9 mouse cellular contexts compared by ENCODE assay signal in genomic region chr2:154586405-154586804, GRCm38 (mm10). TPM values are rescaled to one million over a fixed set of nuclear protein-coding genes. Genes with fewer than 3 reads are reported as not detected.
A peak's percentile ranks its signal among the peaks of the same experiment; 100 is the strongest.
DNase-seq lines count a peak whose midpoint lies in the region; ATAC-seq lines count a peak whose summit lies in the region.
"Had no signal": no experiment of that assay in that cellular context is flagged by ENCODE, and none has a peak within 500 bp of the region (broad histone marks: within the 10 kb centered on the region; RNA-seq: fewer than 3 reads in every experiment).

No protein-coding gene starts in this region.

- DNase-seq in embryo, embryonic 10 days (ENCODE audit: low spot score), result peak; percentile 69
- no peak for DNase-seq in embryo, embryonic 9.5 days (ENCODE audit: extremely low spot score)
- peak; percentile 82 for DNase-seq in left cerebral cortex, postnatal 4 days
- no peak for DNase-seq in left cerebral cortex, postnatal 25 days (ENCODE audit: low spot score in 2 of 2)
- DNase-seq in ZHBTc4 (ENCODE audit: low read depth, low spot score), result peak; percentile 81
- DNase-seq in lung, postnatal 14 days, result peak; percentile 51
- DNase-seq in urinary bladder, postnatal 4 days (ENCODE audit: low spot score in 2 of 2), result no peak

- intact Hi-C loops in left cerebral cortex, postnatal 4 days (cut with DNase I), result no loop called here
- intact Hi-C loops in left cerebral cortex, postnatal 25 days (cut with DNase I), result no loop called here

- no peak for ATAC-seq in erythroblast, adult 5-6 weeks (replicated peaks; ENCODE audit: low FRiP score, poor library complexity, severe bottlenecking)

RNA-seq across cellular contexts. Expression of gene E2f1, which starts 16.7 kb away (rescaled TPM):
- total RNA-seq in left cerebral cortex, postnatal 4 days (2021), result 10 to 100 TPM; 10.8 to 11.9 TPM
- 10 to 100 TPM in 1 of 2 experiments, 1 to 10 TPM in 1; 8.8 to 10.1 TPM for total RNA-seq in left cerebral cortex, postnatal 25 days (2021)
- total RNA-seq in erythroblast, adult 5-6 weeks (2015; ENCODE audit: low replicate concordance), result 6.7 and 11.1 TPM in 2 replicates
- 5.5 and 7.0 TPM in 2 replicates for total RNA-seq in erythroblast, adult 5-6 weeks (2017; ENCODE audit: low replicate concordance)

RNA-seq across cellular contexts. Expression of gene Pxmp4, which starts 17.1 kb away (rescaled TPM):
- 10 to 100 TPM; 11.8 to 12.2 TPM for total RNA-seq in left cerebral cortex, postnatal 4 days (2021)
- 10 to 100 TPM; 11.4 to 14.1 TPM for total RNA-seq in left cerebral cortex, postnatal 25 days (2021)
- 9.0 and 9.6 TPM in 2 replicates for total RNA-seq in erythroblast, adult 5-6 weeks (2015; ENCODE audit: low replicate concordance)
- total RNA-seq in erythroblast, adult 5-6 weeks (2017; ENCODE audit: low replicate concordance), result 7.5 and 11.2 TPM in 2 replicates

RNA-seq across cellular contexts. Expression of gene Zfp341, which starts 26.7 kb away (rescaled TPM):
- 10 to 100 TPM; 17.5 to 18.2 TPM for total RNA-seq in left cerebral cortex, postnatal 4 days (2021)
- total RNA-seq in left cerebral cortex, postnatal 25 days (2021), result 10 to 100 TPM; 12.1 to 13.1 TPM
- total RNA-seq in erythroblast, adult 5-6 weeks (2015; ENCODE audit: low replicate concordance), result 6.9 and 11.0 TPM in 2 replicates
- 6.4 TPM in 2 replicates for total RNA-seq in erythroblast, adult 5-6 weeks (2017; ENCODE audit: low replicate concordance)

RNA-seq across cellular contexts. Expression of gene 4930519P11Rik, which starts 26.8 kb away (rescaled TPM):
- total RNA-seq in left cerebral cortex, postnatal 4 days (2021), result not detected
- total RNA-seq in left cerebral cortex, postnatal 25 days (2021), result not detected
- 6.7 TPM in 1 of 2 replicates, not detected in the other for total RNA-seq in erythroblast, adult 5-6 weeks (2015; ENCODE audit: low replicate concordance)
- total RNA-seq in erythroblast, adult 5-6 weeks (2017; ENCODE audit: low replicate concordance), result 1.8 TPM in 1 of 2 replicates, not detected in the other
- total RNA-seq: heart, postnatal 36 days had no signal

RNA-seq across cellular contexts. Expression of gene Necab3, which starts 27.7 kb away (rescaled TPM):
- total RNA-seq in left cerebral cortex, postnatal 4 days (2021), result 10 to 100 TPM; 23.6 to 24.1 TPM
- total RNA-seq in left cerebral cortex, postnatal 25 days (2021), result 10 to 100 TPM; 82.5 to 88.7 TPM
- total RNA-seq in erythroblast, adult 5-6 weeks (2015; ENCODE audit: low replicate concordance), result 0.63 TPM in 1 of 2 replicates, not detected in the other
- 11.6 TPM in 1 of 2 replicates, not detected in the other for total RNA-seq in erythroblast, adult 5-6 weeks (2017; ENCODE audit: low replicate concordance)

Comparison
In these comparisons a context has a peak if more than half of its experiments do, and no peak if none do; other contexts are left out.
1. DNase-seq: peak in embryo, embryonic 10 days (single experiment), left cerebral cortex, postnatal 4 days (single experiment), ZHBTc4 (single experiment) and lung, postnatal 14 days (single experiment); none in embryo, embryonic 9.5 days (single experiment), left cerebral cortex, postnatal 25 days (0 of 2) and urinary bladder, postnatal 4 days (0 of 2).